Mouse (Mus musculus): ENCODE measurements around the gene Tmem206. TPM values are rescaled to one million over a fixed set of nuclear protein-coding genes. Genes with fewer than 3 reads are reported as not detected.

Tmem206 gene
- polyA plus RNA-seq (2012; rRNA removed; ENCODE audit: low replicate concordance) = 0.95 and 2.3 TPM in 2 replicates

DNA sequence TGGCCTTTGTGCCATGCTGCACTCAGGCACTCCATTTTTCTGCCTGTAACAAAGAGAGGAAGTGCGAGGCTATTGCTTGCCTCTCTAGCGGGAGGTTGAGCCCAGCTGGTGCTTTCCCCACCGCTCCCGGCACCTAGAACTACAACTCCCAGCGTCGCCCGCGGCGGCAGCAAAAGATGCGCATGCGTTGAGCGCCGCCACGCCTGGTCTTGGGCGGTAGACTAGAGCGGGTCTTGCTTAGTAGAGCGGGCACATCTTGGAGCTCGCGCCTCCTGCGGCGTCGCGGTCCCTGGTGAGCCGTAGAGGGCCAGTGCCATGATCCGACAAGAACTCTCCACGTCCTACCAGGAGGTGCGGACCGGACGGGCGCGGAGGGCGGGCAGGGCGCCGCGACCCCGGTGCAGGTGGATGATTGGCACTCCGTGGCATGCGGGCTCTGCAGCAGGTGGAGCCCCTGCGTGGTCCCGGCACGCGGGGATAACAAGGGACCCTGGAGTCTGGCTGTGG is at the start of gene Tmem206:
Tmem206 (plus strand) TSS at position 187 of the 507 bp plus-strand sequence.

GRCm38 (mm10) chr1:191317591-191318196 is 8.0 kb upstream of the Tmem206 start, which contains the start of gene Nenf:
Gene Nenf, minus strand, starts transcription at chr1:191318194.

Other genes starting within 250 kb of the Tmem206 start
- gene Batf3, start 228.1 kb upstream of the Tmem206 start, polyA plus RNA-seq (2012; rRNA removed; ENCODE audit: low replicate concordance) = 5.3 and 12.7 TPM in 2 replicates
- not detected in 2 replicates for gene Fam71a, start 161.1 kb upstream of the Tmem206 start, polyA plus RNA-seq (2012; rRNA removed; ENCODE audit: low replicate concordance)
- 3.1 and 28.7 TPM in 2 replicates for gene Atf3, start 107.9 kb upstream of the Tmem206 start, polyA plus RNA-seq (2012; rRNA removed; ENCODE audit: low replicate concordance)
- 59.8 and 81.5 TPM in 2 replicates for gene Nenf, start 7.7 kb upstream of the Tmem206 start, polyA plus RNA-seq (2012; rRNA removed; ENCODE audit: low replicate concordance)
- 29.4 and 45.7 TPM in 2 replicates for gene Ppp2r5a, start 77.4 kb downstream of the Tmem206 start, polyA plus RNA-seq (2012; rRNA removed; ENCODE audit: low replicate concordance)
- gene Dtl, start 249.6 kb downstream of the Tmem206 start, polyA plus RNA-seq (2012; rRNA removed; ENCODE audit: low replicate concordance) = 0.40 and 1.1 TPM in 2 replicates
- 7.1 and 10.1 TPM in 2 replicates for gene Ints7, start 249.7 kb downstream of the Tmem206 start, polyA plus RNA-seq (2012; rRNA removed; ENCODE audit: low replicate concordance)

All from duodenum, adult 2 months (tissue).